Mouse (Mus musculus) MEL (cell line): Measurements from ENCODE around the gene Car6.

Experiments
- BHLHE40 ChIP-seq: IDR thresholded peaks from 2 replicates; pipeline ENCODE4 v1.6.1; 2012; ENCODE audit warnings: low read depth, mild to moderate bottlenecking, inconsistent platforms, low read length, improper control_type of control experiment, borderline replicate concordance
- CHD2 ChIP-seq: IDR thresholded peaks from 2 replicates; pipeline ENCODE4 v1.6.1; 2011; ENCODE audit warnings: low read length, improper control_type of control experiment
- CTCF ChIP-seq, 3 experiments: IDR thresholded peaks in 2 of 3; conservative IDR thresholded peaks in 1 of 3; 2 replicates each; pipeline ENCODE4 v1.5.1; 2011 to 2012; ENCODE audit warnings: low read length in 3 of 3, low read depth in 2 of 3, mild to moderate bottlenecking in 2 of 3, improper control_type of control experiment in 1 of 3, inconsistent platforms in 1 of 3, mixed read lengths in 1 of 3, moderate library complexity in 1 of 3; ENCODE audit not compliant: control insufficient read depth in 1 of 3, insufficient read depth in 1 of 3, poor library complexity in 1 of 3, severe bottlenecking in 1 of 3
- ELF1 ChIP-seq: IDR thresholded peaks from 2 replicates; pipeline ENCODE4 v1.6.1; 2014; ENCODE audit warnings: low read depth, mild to moderate bottlenecking, inconsistent platforms, low read length, improper control_type of control experiment, moderate library complexity
- GATA1 ChIP-seq: IDR thresholded peaks from 2 replicates; pipeline ENCODE4 v1.6.1; 2011; ENCODE audit warnings: low read depth, low read length, improper control_type of control experiment
- MAX ChIP-seq: IDR thresholded peaks from 2 replicates; pipeline ENCODE4 v1.6.1; 2011; ENCODE audit warnings: low read length, improper control_type of control experiment
- NRF1 ChIP-seq: IDR thresholded peaks from 2 replicates; pipeline ENCODE4 v1.6.1; 2014; ENCODE audit warnings: low read depth, mild to moderate bottlenecking, inconsistent platforms, low read length, improper control_type of control experiment, moderate library complexity; ENCODE audit not compliant: poor library complexity, insufficient read depth, severe bottlenecking
- POLR2A ChIP-seq, 2 experiments: IDR thresholded peaks; 2 replicates each; pipeline ENCODE4 v1.6.1; 2011 to 2012; ENCODE audit warnings: low read length in 2 of 2, mild to moderate bottlenecking in 2 of 2, control low read depth in 1 of 2, improper control_type of control experiment in 1 of 2, low read depth in 1 of 2, moderate library complexity in 1 of 2; ENCODE audit not compliant: control insufficient read depth in 1 of 2, insufficient read depth in 1 of 2, poor library complexity in 1 of 2
- POLR2AphosphoS2 ChIP-seq: IDR thresholded peaks from 2 replicates; pipeline ENCODE4 v1.6.1; 2011; ENCODE audit warnings: low read length, improper control_type of control experiment
- TAL1 ChIP-seq: IDR thresholded peaks from 2 replicates; pipeline ENCODE4 v1.6.1; 2012; ENCODE audit warnings: mild to moderate bottlenecking, inconsistent platforms, low read length, moderate library complexity, mixed read lengths
- TBP ChIP-seq: IDR thresholded peaks from 2 replicates; pipeline ENCODE4 v1.8.0; 2011; ENCODE audit warnings: low read depth, low read length, improper control_type of control experiment
- TCF12 ChIP-seq: IDR thresholded peaks from 2 replicates; pipeline ENCODE4 v1.6.1; 2014; ENCODE audit warnings: low read depth, mild to moderate bottlenecking, inconsistent platforms, low read length, improper control_type of control experiment, moderate library complexity
- UBTF ChIP-seq: IDR thresholded peaks from 2 replicates; pipeline ENCODE4 v1.6.1; 2012; ENCODE audit warnings: low read depth, mild to moderate bottlenecking, inconsistent platforms, low read length, improper control_type of control experiment, moderate library complexity, borderline replicate concordance; ENCODE audit not compliant: insufficient read depth
- USF1 ChIP-seq: IDR thresholded peaks from 2 replicates; pipeline ENCODE4 v1.6.1; 2014; ENCODE audit warnings: low read depth, mild to moderate bottlenecking, inconsistent platforms, low read length, improper control_type of control experiment, moderate library complexity

DNA sequence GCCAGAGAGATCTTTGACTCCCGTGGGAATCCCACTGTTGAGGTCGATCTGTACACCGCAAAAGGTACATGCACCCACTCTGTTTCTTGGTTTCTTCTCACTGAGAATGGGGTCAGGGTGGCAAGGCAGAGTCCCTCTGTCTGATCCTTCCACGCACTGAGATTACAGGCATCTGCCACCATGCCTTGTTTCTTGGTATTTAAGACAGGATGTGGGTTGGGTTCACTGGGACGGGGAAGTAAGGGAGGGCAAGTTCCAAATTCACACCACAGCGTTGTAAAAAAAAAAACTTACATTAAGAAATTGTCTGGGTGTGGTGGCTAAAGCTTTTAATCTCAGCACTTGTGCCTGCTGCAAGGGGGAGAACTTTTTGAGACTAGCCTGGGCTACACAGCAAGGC is 38.4 kb upstream of the Car6 start:
- TF ChIP-seq TBP: no peak
- no peak for TF ChIP-seq TAL1
- no peak for TF ChIP-seq POLR2AphosphoS2
- TF ChIP-seq CTCF (IDR thresholded peaks at IDR 0.05 in 2 of 3, conservative IDR thresholded peaks at IDR 0.05 in 1 of 3; ENCODE audit: control insufficient read depth in 1 of 3, insufficient read depth in 1 of 3, low read depth in 2 of 3, low read length in 3 of 3, poor library complexity in 1 of 3, severe bottlenecking in 1 of 3): no peak
- no peak for TF ChIP-seq POLR2A (IDR thresholded peaks at IDR 0.05; ENCODE audit: control insufficient read depth in 1 of 2, insufficient read depth in 1 of 2, low read depth in 1 of 2, low read length in 2 of 2, poor library complexity in 1 of 2)
- TF ChIP-seq BHLHE40: no peak
- no peak for TF ChIP-seq CHD2
- TF ChIP-seq TCF12: no peak
- no peak for TF ChIP-seq UBTF
- TF ChIP-seq NRF1: no peak
- TF ChIP-seq MAX: no peak
- TF ChIP-seq GATA1: no peak
- no peak for TF ChIP-seq USF1
- TF ChIP-seq ELF1: no peak
